Mouse (Mus musculus) megakaryocyte, embryonic 14.5 days (primary cell): Measurements from ENCODE around the gene Tbxas1.

Experiments used
- FLI1 ChIP-seq: IDR thresholded peaks from 2 replicates; pipeline ENCODE4 v1.6.1; 2012; ENCODE audit warnings: low read length, inconsistent platforms, mixed read lengths
- GATA1 ChIP-seq: IDR thresholded peaks from 3 replicates; pipeline ENCODE4 v1.6.1; 2012; ENCODE audit warnings: mixed read lengths, low read length, inconsistent platforms, borderline replicate concordance

GRCm38 (mm10) chr6:38926963-38927361 is 51.8 kb downstream of the Tbxas1 start:
- TF ChIP-seq FLI1 (no peak), GATA1 (no peak)
